Mouse (Mus musculus) myocyte (in vitro differentiated cells): Measurements from ENCODE around the gene Gm6588. TPM values are rescaled to one million over a fixed set of nuclear protein-coding genes. Genes with fewer than 3 reads are reported as not detected.

Experiments used
- H3K27me3 ChIP-seq: one replicate; pipeline ENCODE4 v1.6.1; 2011; ENCODE audit not compliant: control insufficient read depth, insufficient read depth, insufficient read length
- H3K36me3 ChIP-seq: one replicate; pipeline ENCODE4 v1.6.1; 2011; ENCODE audit not compliant: control insufficient read depth, insufficient read depth
- H3K4me2 ChIP-seq: one replicate; pipeline ENCODE4 v1.6.1; 2011; ENCODE audit warnings: low read depth, control low read depth
- H3K4me3 ChIP-seq: one replicate; pipeline ENCODE4 v1.5.1; 2011; ENCODE audit warnings: mild to moderate bottlenecking, control low read depth, moderate library complexity
- H3K79me2 ChIP-seq: one replicate; pipeline ENCODE4 v1.6.1; 2011; ENCODE audit not compliant: control insufficient read depth, insufficient read depth
- H3ac ChIP-seq: one replicate; pipeline ENCODE4 v1.6.1; 2011; ENCODE audit not compliant: control insufficient read depth, insufficient read length
- CEBPB ChIP-seq: IDR thresholded peaks from 2 replicates; pipeline ENCODE4 v1.6.1; 2011; ENCODE audit warnings: mild to moderate bottlenecking, moderate library complexity; ENCODE audit not compliant: poor library complexity, insufficient read depth, severe bottlenecking
- E2F4 ChIP-seq: IDR thresholded peaks from one replicate; pipeline ENCODE4 v1.6.1; 2011; ENCODE audit warnings: mild to moderate bottlenecking, control low read depth, moderate library complexity; ENCODE audit not compliant: insufficient read depth
- MAX ChIP-seq: IDR thresholded peaks from one replicate; pipeline ENCODE4 v1.6.1; 2011; ENCODE audit warnings: low read depth, mild to moderate bottlenecking, control low read depth
- MYOD1 ChIP-seq, 3 experiments: IDR thresholded peaks; one replicate each; pipeline ENCODE4 v1.6.1; 2011; ENCODE audit warnings: control low read depth in 2 of 3, low read depth in 2 of 3, mild to moderate bottlenecking in 2 of 3, moderate library complexity in 1 of 3; ENCODE audit not compliant: insufficient read length in 2 of 3, control insufficient read depth in 1 of 3
- MYOG ChIP-seq, 3 experiments: IDR thresholded peaks; one replicate each; pipeline ENCODE4 v1.6.1; 2011; ENCODE audit warnings: control low read depth in 2 of 3, low read depth in 2 of 3, mild to moderate bottlenecking in 2 of 3; ENCODE audit not compliant: insufficient read length in 2 of 3, control insufficient read depth in 1 of 3, insufficient read depth in 1 of 3
- POLR2A ChIP-seq: IDR thresholded peaks from one replicate; pipeline ENCODE4 v1.6.1; 2011; ENCODE audit warnings: low read depth, mild to moderate bottlenecking, control low read depth, moderate library complexity; ENCODE audit not compliant: insufficient read length
- POLR2AphosphoS2 ChIP-seq: IDR thresholded peaks from one replicate; pipeline ENCODE4 v1.6.1; 2011; ENCODE audit warnings: low read depth, control low read depth; ENCODE audit not compliant: insufficient read length
- REST ChIP-seq: IDR thresholded peaks from one replicate; pipeline ENCODE4 v1.6.1; 2011; ENCODE audit warnings: mild to moderate bottlenecking, control low read depth, moderate library complexity; ENCODE audit not compliant: insufficient read depth, insufficient read length
- SRF ChIP-seq: IDR thresholded peaks from one replicate; pipeline ENCODE4 v1.6.1; 2011; ENCODE audit warnings: low read depth; ENCODE audit not compliant: control insufficient read depth, insufficient read length
- TCF12 ChIP-seq: IDR thresholded peaks from one replicate; pipeline ENCODE4 v1.6.1; 2011; ENCODE audit warnings: mild to moderate bottlenecking, control low read depth; ENCODE audit not compliant: poor library complexity, insufficient read depth, severe bottlenecking
- TCF3 ChIP-seq: IDR thresholded peaks from one replicate; pipeline ENCODE4 v1.6.1; 2011; ENCODE audit warnings: low read depth, control low read depth; ENCODE audit not compliant: insufficient read length
- USF1 ChIP-seq: IDR thresholded peaks from one replicate; pipeline ENCODE4 v1.6.1; 2011; ENCODE audit warnings: low read depth, mild to moderate bottlenecking, control low read depth, moderate library complexity
- polyA plus RNA-seq: library from polyadenylated mRNA; unstranded; fragments of >200 nt; fragmentation: generic; extraction: Trizol; gene quantifications from one replicate; pipeline ENCODE4 v1.2.1, GENCODE M21; 2012; ENCODE audit warnings: missing spikeins

Gm6588 gene
- not detected for polyA plus RNA-seq

GRCm38 (mm10) chr5:112448747-112449440 lies at the start of gene Gm6588:
Gm6588 (plus strand) TSS chr5:112449426.
- Histone ChIP-seq H3K36me3 (no peaks in the 10 kb centered on the region), H3K4me3 (no peak within 1 kb of the TSS), H3ac (no peak within 1 kb of the TSS), H3K79me2 (no peaks in the 10 kb centered on the region), H3K4me2 (no peak within 1 kb of the TSS), H3K27me3 (peaks cover 30% of the 10 kb centered on the region)
- TF ChIP-seq USF1 (no peak), TCF3 (no peak), POLR2AphosphoS2 (no peak), MAX (no peak)

GRCm38 (mm10) chr5:112402437-112402836 lies 46.8 kb upstream of the Gm6588 start:
- peaks cover 8% of the 10 kb centered on the region for H3K27me3 ChIP-seq
- no peak overlapping the region for H3K4me3 ChIP-seq
- TF ChIP-seq MAX = no peak
- no peak for TF ChIP-seq USF1
- no peak for TF ChIP-seq SRF
- TF ChIP-seq E2F4 = no peak
- TF ChIP-seq MYOG (IDR thresholded peaks at IDR 0.05; ENCODE audit: control insufficient read depth in 1 of 3, insufficient read depth in 1 of 3, insufficient read length in 2 of 3, low read depth in 2 of 3) = no peak
- TF ChIP-seq CEBPB = no peak
- TF ChIP-seq TCF3 = no peak
- no peak for TF ChIP-seq POLR2A
- no peak for TF ChIP-seq REST
- no peak for TF ChIP-seq TCF12
- TF ChIP-seq MYOD1 (IDR thresholded peaks at IDR 0.05; ENCODE audit: control insufficient read depth in 1 of 3, insufficient read length in 2 of 3, low read depth in 2 of 3) = no peak
- no peak for TF ChIP-seq POLR2AphosphoS2
- H3ac ChIP-seq = no peak overlapping the region
- no peaks in the 10 kb centered on the region for H3K36me3 ChIP-seq
- no peak overlapping the region for H3K4me2 ChIP-seq
- H3K79me2 ChIP-seq = no peaks in the 10 kb centered on the region

- Histone ChIP-seq H3K79me2 (no peaks in the 10 kb centered on the region), H3K4me3 (no peak overlapping the region), H3K4me2 (no peak overlapping the region), H3K27me3 (peaks cover 4% of the 10 kb centered on the region), H3ac (no peak overlapping the region), H3K36me3 (no peaks in the 10 kb centered on the region)
- no peak for TF ChIP-seq E2F4
- no peak for TF ChIP-seq MAX
- no peak for TF ChIP-seq TCF3
- no peak for TF ChIP-seq MYOD1 (IDR thresholded peaks at IDR 0.05; ENCODE audit: control insufficient read depth in 1 of 3, insufficient read length in 2 of 3, low read depth in 2 of 3)
- no peak for TF ChIP-seq USF1
- no peak for TF ChIP-seq TCF12
- no peak for TF ChIP-seq CEBPB
- TF ChIP-seq POLR2A = no peak
- TF ChIP-seq REST = no peak
- no peak for TF ChIP-seq POLR2AphosphoS2
- no peak for TF ChIP-seq MYOG (IDR thresholded peaks at IDR 0.05; ENCODE audit: control insufficient read depth in 1 of 3, insufficient read depth in 1 of 3, insufficient read length in 2 of 3, low read depth in 2 of 3)
- TF ChIP-seq SRF = no peak
These were observed 43.2 kb upstream of the Gm6588 start for GRCm38 (mm10) chr5:112406017-112406416.

- Histone ChIP-seq H3K4me3 (no peak overlapping the region), H3K36me3 (no peaks in the 10 kb centered on the region), H3K79me2 (no peaks in the 10 kb centered on the region), H3K27me3 (no peaks in the 10 kb centered on the region), H3K4me2 (no peak overlapping the region), H3ac (no peak overlapping the region)
- TF ChIP-seq POLR2AphosphoS2 (no peak), USF1 (no peak), POLR2A (no peak), MYOG (IDR thresholded peaks at IDR 0.05; ENCODE audit: control insufficient read depth in 1 of 3, insufficient read depth in 1 of 3, insufficient read length in 2 of 3, low read depth in 2 of 3) (no peak), REST (no peak), E2F4 (no peak), TCF12 (no peak), MAX (no peak), MYOD1 (IDR thresholded peaks at IDR 0.05; ENCODE audit: control insufficient read depth in 1 of 3, insufficient read length in 2 of 3, low read depth in 2 of 3) (no peak), TCF3 (no peak), SRF (no peak), CEBPB (no peak)
These were observed 40.0 kb upstream of the Gm6588 start for GRCm38 (mm10) chr5:112409274-112409673.

GRCm38 (mm10) chr5:112411072-112411471 lies 38.2 kb upstream of the Gm6588 start:
- TF ChIP-seq POLR2A (no peak), TCF3 (no peak), MYOG (IDR thresholded peaks at IDR 0.05; ENCODE audit: control insufficient read depth in 1 of 3, insufficient read depth in 1 of 3, insufficient read length in 2 of 3, low read depth in 2 of 3) (no peak), TCF12 (no peak), MYOD1 (IDR thresholded peaks at IDR 0.05; ENCODE audit: control insufficient read depth in 1 of 3, insufficient read length in 2 of 3, low read depth in 2 of 3) (no peak), REST (no peak), POLR2AphosphoS2 (no peak), MAX (no peak), CEBPB (no peak)
- no peak overlapping the region for H3K4me3 ChIP-seq
- no peak overlapping the region for H3ac ChIP-seq
- H3K79me2 ChIP-seq = no peaks in the 10 kb centered on the region
- H3K27me3 ChIP-seq = no peaks in the 10 kb centered on the region
- no peaks in the 10 kb centered on the region for H3K36me3 ChIP-seq
- H3K4me2 ChIP-seq = no peak overlapping the region
